Mouse (Mus musculus) embryonic fibroblast, embryonic 13.5 days (primary cell): ENCODE measurements around the gene Ccdc159.

Source experiments
- CTCF ChIP-seq: IDR thresholded peaks from 2 replicates; pipeline ENCODE4 v1.5.1; 2011; ENCODE audit warnings: mild to moderate bottlenecking, control low read depth, low read length, moderate library complexity, borderline replicate concordance; ENCODE audit not compliant: insufficient read depth
- POLR2A ChIP-seq: IDR thresholded peaks from 2 replicates; pipeline ENCODE4 v1.6.1; 2011; ENCODE audit warnings: low read depth, mild to moderate bottlenecking, control low read depth, low read length, moderate library complexity

DNA sequence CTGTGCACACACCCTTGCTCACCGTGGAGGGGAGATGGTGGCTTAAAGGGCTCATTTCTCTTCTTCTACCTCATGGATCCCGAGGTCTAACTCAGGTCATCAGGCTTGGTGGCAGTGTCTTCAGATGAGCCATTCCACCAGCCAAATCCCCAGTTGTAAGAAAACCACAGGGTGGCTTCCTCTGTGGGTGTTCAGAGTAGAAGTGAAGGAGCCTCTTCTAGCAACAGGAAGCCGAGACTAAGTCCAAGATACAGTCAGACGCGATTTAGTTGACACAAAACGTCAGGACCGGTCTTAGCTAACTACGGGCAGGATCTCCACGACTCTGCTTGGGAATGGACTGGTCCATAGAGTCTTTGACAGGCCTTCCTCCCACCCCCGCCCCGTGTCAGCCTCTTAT lies 19.1 kb upstream of the Ccdc159 start:
- TF ChIP-seq CTCF (no peak), POLR2A (no peak)
